Mouse (Mus musculus): Measurements from ENCODE around the gene Arl5c. TPM values are rescaled to one million over a fixed set of nuclear protein-coding genes. Genes with fewer than 3 reads are reported as not detected.

Arl5c gene
- polyA plus RNA-seq, 1 experiment from 2014 or later: 11.8 TPM

DNA sequence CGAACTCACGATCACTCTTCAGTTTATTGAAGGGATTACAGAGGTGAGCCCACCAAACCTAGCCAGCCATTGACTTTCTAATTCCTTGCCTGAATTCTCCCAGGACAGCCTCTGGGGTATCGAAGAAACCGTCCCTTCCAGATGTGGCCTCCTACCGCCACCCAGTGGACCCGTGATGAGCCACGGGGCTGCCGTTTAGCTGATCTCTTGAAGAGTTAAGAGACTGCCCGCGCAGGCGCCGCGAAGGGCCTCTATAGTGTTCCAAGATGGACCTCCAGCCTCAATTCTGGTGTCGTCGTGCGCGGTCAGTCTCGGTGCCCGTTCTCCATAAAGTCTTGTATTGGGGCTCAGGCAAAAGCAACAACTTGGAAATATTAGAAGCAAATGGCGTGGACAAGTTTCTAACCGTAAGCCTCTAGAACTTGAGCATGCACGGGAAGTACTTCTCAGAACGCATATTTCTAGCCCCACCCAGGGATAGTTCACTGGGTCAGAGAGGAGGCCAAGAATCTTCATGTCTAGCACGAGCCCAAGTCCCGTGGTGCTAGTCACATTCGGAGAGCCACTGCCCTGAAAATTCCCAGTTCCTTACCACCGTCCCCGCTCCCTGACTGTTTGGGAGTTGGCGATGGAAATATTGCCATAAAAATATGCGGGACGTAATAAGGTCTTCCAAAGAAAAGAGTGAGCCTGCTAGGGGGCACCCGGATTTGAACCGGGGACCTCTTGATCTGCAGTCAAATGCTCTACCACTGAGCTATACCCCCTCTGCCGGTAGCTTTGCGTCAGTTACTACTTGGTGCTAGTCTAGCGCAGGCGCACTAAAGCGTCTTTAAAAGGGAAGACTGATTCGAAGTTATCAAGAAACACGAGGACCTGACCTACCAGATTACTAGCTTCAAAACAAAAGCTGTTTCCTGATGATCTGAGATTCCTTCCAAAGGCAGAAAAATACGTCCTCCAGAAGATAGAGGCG lies 8.1 kb downstream of the Arl5c start:
- peak; percentile 90 for ATAC-seq (ENCODE audit: low FRiP score)
- Histone ChIP-seq H3K27me3 (replicated peaks) (peaks cover 26% of the 10 kb centered on the region), H3K4me2 (peak overlapping the region; percentile 89), H3K4me3 (replicated peaks) (peak overlapping the region; percentile 87), H3K9ac (replicated peaks) (peak overlapping the region; percentile 91), H3K4me1 (peaks cover 34% of the 10 kb centered on the region), H3K36me3 (no peaks in the 10 kb centered on the region), H3K27ac (replicated peaks) (peak overlapping the region; percentile 91), H3K9me3 (replicated peaks) (no peaks in the 10 kb centered on the region)
- under 1% methylated on average over 42 of the region's 42 CpGs for WGBS

DNA sequence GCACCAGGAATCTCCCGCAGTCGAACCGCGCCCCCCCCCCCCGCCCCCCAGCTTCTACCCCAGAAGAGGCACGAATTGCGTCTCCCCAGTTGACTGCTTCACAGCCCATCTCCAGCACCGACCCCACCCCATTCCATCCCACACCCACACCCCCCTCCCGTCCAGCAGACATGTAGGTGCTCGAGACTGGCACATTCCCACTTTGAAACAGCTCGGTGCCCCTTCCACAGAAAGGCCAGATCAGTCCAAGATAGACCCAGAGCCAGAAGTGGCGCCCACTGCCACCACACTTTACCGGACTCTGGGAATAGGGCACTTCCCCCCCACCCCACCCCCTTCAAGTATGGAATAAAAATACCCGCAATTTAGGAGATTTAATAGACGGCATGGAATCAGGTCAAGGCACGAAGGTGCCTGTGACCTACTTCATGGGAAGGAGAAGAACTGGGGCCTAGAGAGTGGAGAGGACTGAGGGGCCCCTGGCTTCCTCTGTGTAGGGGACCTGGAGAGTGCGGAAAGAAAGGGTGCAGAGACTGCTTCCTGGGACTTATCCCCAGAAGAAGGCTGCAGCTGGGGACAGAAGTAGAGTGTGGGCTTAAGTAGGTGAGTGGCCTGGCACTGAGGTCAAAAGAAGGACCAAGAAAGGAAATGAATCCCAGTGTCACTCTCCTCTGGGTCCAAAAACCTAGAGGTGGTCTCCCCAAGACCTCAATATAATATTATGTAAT lies 9.1 kb downstream of the Arl5c start:
- 25% methylated on average over 17 of the region's 17 CpGs for WGBS
- peak overlapping the region; percentile 89 for H3K4me2 ChIP-seq

DNA sequence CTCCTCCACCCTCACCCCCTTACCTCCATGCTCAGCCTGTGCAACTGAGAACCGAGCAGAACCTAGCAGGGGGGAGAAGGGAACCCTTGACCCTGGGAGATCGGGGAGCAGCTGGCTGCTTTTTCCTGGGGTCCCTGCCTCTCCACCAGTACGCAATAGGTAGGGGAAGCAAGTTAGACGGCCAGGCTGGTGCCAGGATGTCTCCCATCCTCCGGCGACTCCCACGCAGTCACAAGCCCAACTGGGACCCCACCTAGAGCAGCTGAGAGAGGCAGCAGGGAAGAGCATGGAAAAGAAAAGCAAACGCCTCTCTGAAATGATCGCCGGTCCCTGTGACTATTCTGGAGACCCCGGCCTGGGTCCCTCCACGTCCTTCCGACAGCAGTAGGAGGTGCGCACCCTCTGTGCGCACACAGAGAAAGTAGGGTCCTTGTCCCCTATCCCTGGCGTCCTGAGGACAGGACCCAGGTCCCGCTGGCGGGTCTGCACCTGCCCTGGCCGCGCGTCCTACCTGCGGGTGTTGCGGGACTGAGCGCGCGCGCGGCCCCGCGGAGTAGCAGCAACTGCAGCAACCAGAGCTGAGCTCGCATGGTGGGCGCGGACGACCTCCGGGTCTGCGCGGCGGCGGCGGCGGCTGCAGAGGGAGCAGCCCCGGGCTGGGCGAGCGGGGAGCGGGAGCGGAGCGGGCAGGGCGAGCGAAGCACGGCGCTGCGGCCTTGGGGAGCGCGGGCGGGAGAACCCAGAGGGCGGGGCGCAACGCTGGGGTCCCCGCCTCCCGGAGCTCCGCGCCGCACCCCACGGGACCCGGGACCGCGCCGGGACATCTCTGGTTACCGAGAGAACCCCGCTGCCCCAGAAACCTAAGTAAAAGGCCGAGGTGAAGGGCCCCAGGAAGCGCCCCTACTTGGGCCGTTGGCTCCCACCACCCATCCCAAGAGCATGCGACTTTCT lies 10.0 kb downstream of the Arl5c start, which contains the start of gene Plxdc1:
Gene Plxdc1, minus strand, starts transcription at position 718 of the 951 bp plus-strand sequence.
- 2% methylated on average over 70 of the region's 74 CpGs for WGBS
- H3K9me3 ChIP-seq (replicated peaks): no peaks in the 10 kb centered on the region
- no peak for ATAC-seq (ENCODE audit: low FRiP score)
- H3K4me3 ChIP-seq (replicated peaks): peak within 1 kb of the TSS; percentile 87
- H3K4me1 ChIP-seq: peaks cover 34% of the 10 kb centered on the region
- no peak within 1 kb of the TSS for H3K27ac ChIP-seq (replicated peaks)
- peak within 1 kb of the TSS; percentile 54 for H3K9ac ChIP-seq (replicated peaks)
- H3K27me3 ChIP-seq (replicated peaks): peaks cover 26% of the 10 kb centered on the region
- H3K4me2 ChIP-seq: peak within 1 kb of the TSS; percentile 89
- H3K36me3 ChIP-seq: no peaks in the 10 kb centered on the region

More for the DNA sequence above, 9.1 kb downstream of the Arl5c start:
- no peaks in the 10 kb centered on the region for H3K9me3 ChIP-seq (replicated peaks)
- H3K4me3 ChIP-seq (replicated peaks): peak overlapping the region; percentile 87
- H3K9ac ChIP-seq (replicated peaks): 0 out of 2 replicates have a peak overlapping the region, but pooled peaks have one; percentile 54
- H3K27me3 ChIP-seq (replicated peaks): peaks cover 26% of the 10 kb centered on the region
- H3K27ac ChIP-seq (replicated peaks): no peak overlapping the region
- ATAC-seq (ENCODE audit: low FRiP score): no peak
- no peaks in the 10 kb centered on the region for H3K36me3 ChIP-seq
- peaks cover 34% of the 10 kb centered on the region for H3K4me1 ChIP-seq

DNA sequence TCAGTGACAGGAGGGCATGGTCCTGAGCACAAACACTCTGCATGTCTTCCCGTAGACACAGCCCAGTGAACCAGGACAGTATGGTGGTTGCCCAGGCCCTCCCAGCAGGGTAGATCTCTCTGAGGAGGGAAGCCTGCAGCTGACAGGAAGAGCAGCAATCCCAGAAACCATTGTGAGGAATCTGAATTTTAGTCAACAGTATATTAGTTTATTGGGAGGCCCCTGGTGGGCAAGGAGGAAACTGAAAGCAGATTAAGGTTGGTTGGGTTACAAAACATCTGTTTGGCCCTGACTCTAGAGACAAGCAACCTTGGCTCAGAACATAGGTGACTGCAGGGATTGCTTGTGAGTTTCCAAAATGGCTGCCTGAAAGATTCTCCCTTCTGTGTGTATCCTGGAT lies 12.0 kb downstream of the Arl5c start:
- Histone ChIP-seq H3K4me3 (replicated peaks) (no peak overlapping the region), H3K9ac (replicated peaks) (no peak overlapping the region), H3K4me2 (no peak overlapping the region), H3K4me1 (peaks cover 21% of the 10 kb centered on the region), H3K27ac (replicated peaks) (no peak overlapping the region), H3K9me3 (replicated peaks) (no peaks in the 10 kb centered on the region), H3K36me3 (no peaks in the 10 kb centered on the region), H3K27me3 (replicated peaks) (peaks cover 26% of the 10 kb centered on the region)
- 69% methylated on average over 1 of the region's 1 CpGs for WGBS
- no peak for ATAC-seq (ENCODE audit: low FRiP score)

DNA sequence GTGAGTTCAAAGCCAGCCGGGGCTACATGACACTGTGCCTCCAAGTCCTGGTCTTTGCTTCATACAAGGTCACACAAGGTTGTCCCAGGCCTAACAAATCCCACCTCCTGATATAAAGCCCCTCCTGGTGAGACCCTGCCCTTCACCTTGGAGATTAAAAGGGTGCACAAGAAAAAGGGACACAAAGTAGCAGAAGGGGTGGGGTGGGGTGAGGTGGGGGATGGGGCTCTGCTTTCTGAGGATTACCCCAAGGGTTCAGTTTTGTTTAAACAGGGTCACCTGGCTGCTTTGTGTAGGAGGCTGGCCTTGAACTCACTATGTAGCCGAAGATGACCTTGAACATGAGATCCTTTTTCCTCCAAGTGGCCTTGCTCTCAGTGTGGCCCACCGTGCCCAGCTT lies 12.5 kb downstream of the Arl5c start:
- peaks cover 21% of the 10 kb centered on the region for H3K4me1 ChIP-seq
- H3K27me3 ChIP-seq (replicated peaks): peaks cover 26% of the 10 kb centered on the region
- H3K4me2 ChIP-seq: no peak overlapping the region
- no peaks in the 10 kb centered on the region for H3K36me3 ChIP-seq
- no peak for ATAC-seq (ENCODE audit: low FRiP score)
- WGBS: 90% methylated on average over 3 of the region's 3 CpGs
- no peak overlapping the region for H3K27ac ChIP-seq (replicated peaks)
- no peak overlapping the region for H3K4me3 ChIP-seq (replicated peaks)
- no peak overlapping the region for H3K9ac ChIP-seq (replicated peaks)
- H3K9me3 ChIP-seq (replicated peaks): no peaks in the 10 kb centered on the region

DNA sequence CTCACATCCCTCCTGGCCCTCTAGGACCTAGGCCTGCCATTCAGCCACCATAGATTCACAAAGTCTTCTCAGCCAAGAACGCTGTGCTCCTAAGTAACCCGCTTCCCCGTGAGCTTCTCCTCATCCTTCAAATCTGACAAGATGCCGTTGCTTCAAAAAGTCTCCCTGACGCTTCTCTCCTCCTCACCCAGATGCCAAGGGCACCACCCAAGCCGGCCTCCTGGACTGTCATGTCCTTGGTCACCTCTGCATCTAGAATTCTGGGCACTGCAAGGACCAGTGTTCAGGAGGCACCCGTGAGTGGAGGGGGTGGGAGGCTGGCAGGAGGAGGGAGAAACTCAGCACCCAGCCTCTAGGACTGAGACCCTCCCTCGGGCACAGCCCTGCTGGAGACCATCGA lies 13.3 kb downstream of the Arl5c start:
- H3K4me1 ChIP-seq: peaks cover 21% of the 10 kb centered on the region
- no peaks in the 10 kb centered on the region for H3K9me3 ChIP-seq (replicated peaks)
- ATAC-seq (ENCODE audit: low FRiP score): no peak
- H3K4me3 ChIP-seq (replicated peaks): no peak overlapping the region
- no peak overlapping the region for H3K27ac ChIP-seq (replicated peaks)
- H3K4me2 ChIP-seq: no peak overlapping the region
- WGBS: 87% methylated on average over 9 of the region's 9 CpGs
- no peak overlapping the region for H3K9ac ChIP-seq (replicated peaks)
- H3K27me3 ChIP-seq (replicated peaks): peaks cover 26% of the 10 kb centered on the region
- no peaks in the 10 kb centered on the region for H3K36me3 ChIP-seq

DNA sequence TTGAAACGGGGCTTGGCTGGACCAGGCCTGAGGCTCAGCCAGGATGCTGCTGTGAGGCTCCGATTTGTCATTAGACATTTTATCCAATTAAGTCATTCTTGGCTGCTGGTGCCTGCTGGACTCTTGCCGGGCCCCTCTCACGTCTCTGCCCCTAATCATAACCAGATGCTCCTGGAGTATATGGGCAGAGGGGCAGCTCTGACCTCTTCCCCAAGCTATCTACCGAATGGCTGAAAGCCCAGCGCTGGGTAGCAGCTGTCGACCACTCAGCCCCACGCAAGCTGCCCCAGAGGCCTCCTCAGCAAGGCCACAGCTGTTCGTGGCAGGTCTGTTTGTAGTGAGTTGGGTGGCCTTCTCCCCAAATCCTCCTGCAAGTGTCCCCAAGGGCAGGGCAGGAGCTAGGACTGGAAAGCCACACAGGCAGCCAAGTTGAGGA lies 15.4 kb downstream of the Arl5c start:
- 0 out of 2 replicates have a peak overlapping the region, but pooled peaks have one; percentile 3 for H3K27ac ChIP-seq (replicated peaks)
- WGBS: 46% methylated on average over 9 of the region's 9 CpGs
- H3K9ac ChIP-seq (replicated peaks): no peak overlapping the region
- H3K9me3 ChIP-seq (replicated peaks): no peaks in the 10 kb centered on the region
- peaks cover 18% of the 10 kb centered on the region for H3K27me3 ChIP-seq (replicated peaks)
- no peak overlapping the region for H3K4me2 ChIP-seq
- no peak for ATAC-seq (ENCODE audit: low FRiP score)
- 0 out of 2 replicates have a peak, but pooled peaks cover 3% of the 10 kb centered on the region for H3K4me1 ChIP-seq
- H3K36me3 ChIP-seq: no peaks in the 10 kb centered on the region
- H3K4me3 ChIP-seq (replicated peaks): no peak overlapping the region

DNA sequence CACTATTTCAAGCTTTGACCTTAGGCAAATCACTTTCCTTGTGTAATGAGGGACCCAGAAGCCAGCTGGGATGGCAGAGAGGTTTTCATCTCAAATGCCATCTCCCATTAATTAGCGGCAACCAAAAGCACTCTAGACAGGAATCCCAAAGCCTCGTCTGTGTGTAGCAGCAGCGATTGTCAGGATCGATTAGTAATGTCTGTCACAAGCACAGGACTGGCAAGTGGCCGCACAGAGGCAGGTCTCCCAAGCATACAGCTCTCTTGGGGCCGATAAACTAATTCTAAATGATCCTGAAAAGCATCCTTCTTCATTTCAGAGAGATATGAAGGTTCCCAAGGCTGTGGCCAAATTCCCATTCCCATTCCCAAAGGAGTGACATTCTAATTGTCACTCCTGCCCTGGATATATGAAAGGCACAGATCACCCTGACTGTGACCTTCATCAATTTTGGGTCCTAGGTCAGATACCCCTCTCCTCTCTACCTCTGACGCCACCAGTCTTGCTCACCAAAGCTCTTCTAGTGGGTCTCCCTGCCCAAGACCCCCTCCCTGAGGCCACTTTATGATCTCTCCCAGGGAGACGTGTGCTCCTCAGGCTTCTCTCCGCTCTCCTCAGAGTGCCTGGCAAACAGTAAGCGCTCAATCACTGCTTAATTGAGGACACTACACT lies 16.0 kb downstream of the Arl5c start:
- Histone ChIP-seq H3K4me3 (replicated peaks) (no peak overlapping the region), H3K9me3 (replicated peaks) (no peaks in the 10 kb centered on the region), H3K4me1 (0 out of 2 replicates have a peak, but pooled peaks cover 3% of the 10 kb centered on the region), H3K27me3 (replicated peaks) (peaks cover 12% of the 10 kb centered on the region), H3K4me2 (no peak overlapping the region), H3K9ac (replicated peaks) (no peak overlapping the region), H3K27ac (replicated peaks) (no peak overlapping the region), H3K36me3 (no peaks in the 10 kb centered on the region)
- WGBS: 60% methylated on average over 10 of the region's 10 CpGs
- no peak for ATAC-seq (ENCODE audit: low FRiP score)

DNA sequence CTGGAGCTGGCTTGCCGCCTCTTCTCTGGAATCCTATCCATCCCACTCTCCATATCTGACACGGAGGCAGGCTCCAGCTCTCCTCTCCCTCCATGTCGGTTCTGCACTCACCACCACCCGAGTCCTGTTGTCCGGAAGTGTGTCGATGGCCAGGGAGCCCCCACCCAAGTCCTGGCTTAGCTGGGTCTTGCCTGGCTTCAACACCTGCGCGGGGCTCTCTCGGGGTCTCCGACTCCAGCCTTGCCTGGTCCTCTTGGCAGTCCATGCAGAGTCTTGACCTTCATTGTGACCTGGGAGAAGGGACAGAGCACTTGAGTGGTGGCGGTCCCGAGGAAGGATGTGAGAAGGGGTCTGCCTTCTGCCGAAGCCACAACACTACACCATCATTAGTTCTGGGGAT lies 17.6 kb downstream of the Arl5c start:
- no peak for ATAC-seq (ENCODE audit: low FRiP score)
- no peak overlapping the region for H3K4me3 ChIP-seq (replicated peaks)
- no peak overlapping the region for H3K27ac ChIP-seq (replicated peaks)
- H3K36me3 ChIP-seq: no peaks in the 10 kb centered on the region
- 0 out of 2 replicates have a peak, but pooled peaks cover 3% of the 10 kb centered on the region for H3K4me1 ChIP-seq
- no peaks in the 10 kb centered on the region for H3K9me3 ChIP-seq (replicated peaks)
- WGBS: 91% methylated on average over 13 of the region's 13 CpGs
- no peak overlapping the region for H3K4me2 ChIP-seq
- H3K9ac ChIP-seq (replicated peaks): no peak overlapping the region
- H3K27me3 ChIP-seq (replicated peaks): no peaks in the 10 kb centered on the region

DNA sequence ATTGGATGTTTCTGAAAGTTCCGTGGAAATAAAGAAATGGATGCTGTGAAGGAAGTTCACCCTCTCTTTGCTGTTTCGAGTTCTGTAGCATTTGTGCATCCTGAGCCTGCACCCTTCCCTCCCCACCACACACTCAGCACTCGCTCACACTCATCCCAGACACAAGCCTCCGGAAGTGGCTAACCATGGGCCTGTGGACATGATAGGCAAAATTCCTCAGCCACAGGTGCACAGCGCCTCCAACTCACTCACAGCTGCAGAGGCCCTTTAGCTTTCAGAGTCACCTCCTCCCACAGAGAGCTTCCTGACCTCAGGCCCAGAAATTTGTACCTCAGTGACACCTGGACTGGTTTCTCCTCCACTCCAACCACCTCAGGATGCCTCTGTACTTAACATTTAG lies 18.2 kb downstream of the Arl5c start:
- H3K9me3 ChIP-seq (replicated peaks): no peaks in the 10 kb centered on the region
- 0 out of 2 replicates have a peak, but pooled peaks cover 3% of the 10 kb centered on the region for H3K4me1 ChIP-seq
- no peak for ATAC-seq (ENCODE audit: low FRiP score)
- WGBS: 77% methylated on average over 5 of the region's 5 CpGs
- H3K27me3 ChIP-seq (replicated peaks): no peaks in the 10 kb centered on the region
- H3K36me3 ChIP-seq: no peaks in the 10 kb centered on the region
- no peak overlapping the region for H3K27ac ChIP-seq (replicated peaks)
- H3K4me3 ChIP-seq (replicated peaks): no peak overlapping the region
- no peak overlapping the region for H3K9ac ChIP-seq (replicated peaks)
- H3K4me2 ChIP-seq: no peak overlapping the region
